ENCODE assay signal across 7 mouse cellular contexts in the genomic region with DNA sequence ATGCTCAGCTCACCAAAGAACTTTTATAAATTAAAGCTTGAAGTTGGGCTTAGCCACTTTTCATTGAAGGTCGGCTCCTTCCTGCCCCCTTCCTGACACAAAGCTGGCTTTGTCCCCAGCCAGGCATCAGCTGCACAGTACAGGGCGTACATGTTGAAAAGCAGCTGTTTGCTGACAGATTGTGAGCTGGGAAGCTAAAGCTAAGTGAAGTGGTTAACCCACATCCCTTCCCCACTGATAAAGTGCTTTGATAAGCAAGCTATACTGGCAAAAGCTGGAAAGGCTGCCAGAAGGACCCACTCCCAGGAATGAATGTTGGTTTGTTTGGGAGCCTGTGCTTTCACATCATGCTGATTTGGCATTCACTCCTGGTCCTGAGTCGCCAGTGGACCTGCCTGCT.
A peak's percentile ranks its signal among the peaks of the same experiment; 100 is the strongest.
DNase-seq lines count a peak whose midpoint lies in the region; ATAC-seq and TF ChIP-seq lines count a peak whose summit lies in the region.

No protein-coding gene starts in this region.

- DNase-seq in brain, embryonic 14.5 days (ENCODE audit: low read depth) = peak; percentile 82
- DNase-seq in lung, postnatal 25 days (ENCODE audit: low spot score) = peak; percentile 5
- DNase-seq in thymus, postnatal 0 days (ENCODE audit: low spot score) = peak; percentile 70
- no peak for DNase-seq in yolk sac, embryonic 10.5 days (ENCODE audit: low spot score)
- no peak for DNase-seq in frontal cortex, adult 2 months (ENCODE audit: extremely low spot score in 1 of 2, low spot score in 1 of 2)

- TF ChIP-seq CTCF in brain, embryonic 14.5 days (IDR thresholded peaks at IDR 0.05; ENCODE audit: borderline replicate concordance, extremely low read depth, insufficient read depth, insufficient read length) = no peak

- H3K9me3 ChIP-seq in embryonic facial prominence, embryonic 15.5 days (replicated peaks) = no peaks in the 10 kb centered on the region

- H3K9ac ChIP-seq in embryonic facial prominence, embryonic 15.5 days = no peak overlapping the region

- no peak overlapping the region for H3K4me3 ChIP-seq in embryonic facial prominence, embryonic 15.5 days (replicated peaks)

- H3K4me1 ChIP-seq in embryonic facial prominence, embryonic 15.5 days = no peaks in the 10 kb centered on the region

- H3K27ac ChIP-seq in embryonic facial prominence, embryonic 15.5 days (replicated peaks) = no peak overlapping the region

- TF ChIP-seq POLR2A in brain, embryonic 14.5 days (IDR thresholded peaks at IDR 0.05; ENCODE audit: borderline replicate concordance, extremely low read depth, insufficient read depth, insufficient read length, poor library complexity, severe bottlenecking) = no peak

- no peaks in the 10 kb centered on the region for H3K27me3 ChIP-seq in embryonic facial prominence, embryonic 15.5 days

- no peaks in the 10 kb centered on the region for H3K36me3 ChIP-seq in embryonic facial prominence, embryonic 15.5 days

- 26% methylated on average over 3 of the region's 3 CpGs for WGBS in embryonic facial prominence, embryonic 15.5 days

- ATAC-seq in embryonic facial prominence, embryonic 15.5 days (ENCODE audit: insufficient number of reproducible peaks, low FRiP score, low TSS enrichment, low read depth) = 0 out of 2 replicates have a peak, but pooled peaks have one; percentile 43
- peak; percentile 88 to 95 for ATAC-seq in hematopoietic stem cell, adult 5-6 weeks (replicated peaks in 1 of 2; ENCODE audit: insufficient read depth in 1 of 2, low FRiP score in 2 of 2, low TSS enrichment in 1 of 2, low read depth in 1 of 2, poor library complexity in 2 of 2, severe bottlenecking in 2 of 2)

- H3K4me2 ChIP-seq in embryonic facial prominence, embryonic 15.5 days (replicated peaks) = no peak overlapping the region

Comparison
In these comparisons a context has a peak if more than half of its experiments do, and no peak if none do; other contexts are left out.
1. DNase-seq: peak in brain, embryonic 14.5 days (single experiment), lung, postnatal 25 days (single experiment) and thymus, postnatal 0 days (single experiment); none in yolk sac, embryonic 10.5 days (single experiment) and frontal cortex, adult 2 months (0 of 2).